Mouse (Mus musculus): ENCODE measurements around the gene Fcgr4.

DNA sequence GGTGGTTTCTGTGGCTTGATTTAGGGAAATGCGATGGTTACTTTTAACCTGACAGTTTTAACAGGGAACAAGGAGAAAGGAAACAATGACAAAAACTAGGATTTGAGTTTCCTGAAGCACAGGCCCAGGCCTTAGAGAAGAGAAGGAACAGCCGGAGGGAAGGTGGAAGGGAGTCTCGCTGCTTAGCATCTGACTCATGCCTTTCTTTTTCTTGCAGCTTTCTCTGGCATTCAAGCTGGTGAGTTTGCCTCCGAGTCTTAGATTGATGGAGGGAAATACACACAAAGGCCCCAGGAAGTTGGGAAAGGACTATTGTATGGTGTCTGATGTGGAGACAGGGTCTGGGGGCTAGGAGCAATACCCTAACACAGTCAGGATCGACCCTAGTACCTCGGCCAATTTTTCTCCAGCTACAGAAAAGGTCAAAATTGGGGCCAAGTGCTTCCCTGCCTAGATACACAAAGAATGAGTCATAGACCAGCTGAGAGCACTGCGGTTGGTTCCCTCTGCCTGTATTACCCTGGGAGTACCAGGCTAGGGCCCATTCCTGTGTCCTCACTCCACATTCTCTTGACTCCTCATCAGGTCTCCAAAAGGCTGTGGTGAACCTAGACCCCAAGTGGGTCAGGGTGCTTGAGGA is 711 bp downstream of the Fcgr4 start:
- TF ChIP-seq CTCF (IDR thresholded peaks at IDR 0.05; ENCODE audit: low read depth) (no peak), EP300 (IDR thresholded peaks at IDR 0.05; ENCODE audit: low read depth) (no peak)
